Mouse (Mus musculus) ES-Bruce4 (cell line): ENCODE results near the gene Gm16253. TPM values are rescaled to one million over a fixed set of nuclear protein-coding genes. Genes with fewer than 3 reads are reported as not detected.
"Not testable (repeated sequence)": the region's sequence is repeated elsewhere in the genome, so short reads cannot be mapped to it uniquely, and the experiment has no call there.

Experiments
- H3K27ac ChIP-seq: 2 replicates; pipeline ENCODE4 v1.5.1; 2012; ENCODE audit warnings: low read length, inconsistent platforms; ENCODE audit not compliant: insufficient read depth
- H3K27me3 ChIP-seq: 2 replicates; pipeline ENCODE4 v1.6.1; 2012; ENCODE audit warnings: mild to moderate bottlenecking, low read length, inconsistent platforms; ENCODE audit not compliant: control insufficient read depth, poor library complexity, insufficient read depth, severe bottlenecking
- H3K36me3 ChIP-seq: 2 replicates; pipeline ENCODE4 v1.6.1; 2012; ENCODE audit warnings: inconsistent platforms, mild to moderate bottlenecking, low read length, moderate library complexity; ENCODE audit not compliant: control insufficient read depth, poor library complexity, insufficient read depth, severe bottlenecking
- H3K4me1 ChIP-seq: one replicate; pipeline ENCODE4 v1.8.1; 2011; ENCODE audit warnings: low read length; ENCODE audit not compliant: control insufficient read depth, insufficient read depth
- H3K4me3 ChIP-seq: 2 replicates; pipeline ENCODE4 v1.5.1; 2011; ENCODE audit warnings: low read depth, mild to moderate bottlenecking, low read length
- H3K9ac ChIP-seq: 2 replicates; pipeline ENCODE4 v1.6.1; 2012; ENCODE audit warnings: low read depth, mild to moderate bottlenecking, inconsistent platforms; ENCODE audit not compliant: poor library complexity, severe bottlenecking
- H3K9me3 ChIP-seq: replicated peaks from 2 replicates; pipeline ENCODE4 v1.6.1; 2012; ENCODE audit warnings: mild to moderate bottlenecking, low read length, inconsistent platforms; ENCODE audit not compliant: control insufficient read depth, poor library complexity, insufficient read depth, severe bottlenecking
- CTCF ChIP-seq: IDR thresholded peaks from one replicate; pipeline ENCODE4 v1.8.1; 2011; ENCODE audit warnings: low read depth, low read length
- EP300 ChIP-seq: IDR thresholded peaks from 2 replicates; pipeline ENCODE4 v1.6.1; 2011; ENCODE audit warnings: low read depth, low read length; ENCODE audit not compliant: insufficient read depth
- POLR2A ChIP-seq: IDR thresholded peaks from one replicate; pipeline ENCODE4 v1.8.1; 2011; ENCODE audit warnings: low read length; ENCODE audit not compliant: insufficient read depth
- polyA plus RNA-seq: library from polyadenylated mRNA; stranded (reverse); fragments of >200 nt; gene quantifications from 2 replicates; pipeline ENCODE4 v1.2.4, GENCODE M21; 2011; ENCODE audit warnings: low read depth; ENCODE audit not compliant: missing spikeins, insufficient read depth, insufficient read length

Gm16253 gene
- polyA plus RNA-seq, 1 experiment = 1.1 TPM

- Histone ChIP-seq H3K4me3 (peak overlapping the region; percentile 59), H3K27ac (no peak overlapping the region), H3K9me3 (no peaks in the 10 kb centered on the region), H3K36me3 (no peaks in the 10 kb centered on the region), H3K9ac (0 out of 2 replicates have a peak overlapping the region, but pooled peaks have one; percentile 17), H3K4me1 (no peaks in the 10 kb centered on the region), H3K27me3 (no peaks in the 10 kb centered on the region)
- TF ChIP-seq CTCF = no peak
- TF ChIP-seq EP300 = no peak
- TF ChIP-seq POLR2A = no peak
Observed at GRCm38 (mm10) chr3:96601251-96601787, 24.5 kb downstream of the Gm16253 start.

- Histone ChIP-seq H3K9ac (no peak overlapping the region), H3K9me3 (no peaks in the 10 kb centered on the region), H3K4me3 (no peak overlapping the region), H3K4me1 (no peaks in the 10 kb centered on the region), H3K36me3 (no peaks in the 10 kb centered on the region), H3K27ac (no peak overlapping the region), H3K27me3 (no peaks in the 10 kb centered on the region)
- TF ChIP-seq EP300 (no peak), CTCF (no peak), POLR2A (no peak)
Observed at GRCm38 (mm10) chr3:96601941-96602703, 25.3 kb downstream of the Gm16253 start.

DNA sequence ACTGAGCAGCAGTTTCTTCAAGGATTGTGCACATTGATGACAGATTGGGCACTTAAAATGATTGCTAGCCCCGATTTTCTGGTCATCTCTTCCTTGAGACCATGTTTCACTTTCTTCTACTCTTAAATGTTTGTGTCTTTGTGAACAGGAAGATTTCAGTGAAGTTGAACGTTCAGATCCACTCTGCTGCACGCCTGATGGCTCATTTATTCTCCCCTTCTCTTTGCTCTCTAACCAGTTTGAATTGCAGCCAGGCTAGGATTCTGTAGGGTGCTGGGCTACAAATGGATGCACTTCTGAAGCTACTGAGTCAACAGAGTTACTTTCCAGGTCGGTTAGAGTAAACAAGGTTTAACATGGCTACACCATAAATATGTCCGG, 25.9 kb downstream of the Gm16253 start:
- Histone ChIP-seq H3K9ac (no peak overlapping the region), H3K4me1 (no peaks in the 10 kb centered on the region), H3K27me3 (no peaks in the 10 kb centered on the region), H3K27ac (no peak overlapping the region), H3K9me3 (no peaks in the 10 kb centered on the region), H3K36me3 (no peaks in the 10 kb centered on the region), H3K4me3 (no peak overlapping the region)
- no peak for TF ChIP-seq POLR2A

DNA sequence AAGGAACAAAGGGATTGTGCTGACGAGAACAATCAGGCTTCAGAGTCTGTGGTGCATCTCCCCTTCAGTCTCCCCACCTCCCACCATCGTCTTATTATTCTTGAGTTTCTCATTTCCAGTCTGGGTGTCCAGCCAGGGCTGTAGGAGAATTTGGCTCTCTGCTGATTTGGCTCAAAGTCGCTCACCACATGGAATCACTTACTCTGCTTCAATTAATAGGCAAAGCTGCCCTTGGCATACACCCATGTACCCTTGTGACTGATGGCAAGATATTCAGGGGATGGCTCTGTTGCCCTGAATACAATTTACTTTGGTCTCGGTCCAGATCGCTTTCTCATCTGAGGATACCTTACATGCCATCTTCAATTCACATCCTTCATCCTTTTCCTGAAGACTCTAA, 26.5 kb downstream of the Gm16253 start:
- TF ChIP-seq CTCF (no peak), POLR2A (no peak), EP300 (no peak)
- no peaks in the 10 kb centered on the region for H3K4me1 ChIP-seq
- no peaks in the 10 kb centered on the region for H3K27me3 ChIP-seq
- no peak overlapping the region for H3K9ac ChIP-seq
- no peaks in the 10 kb centered on the region for H3K9me3 ChIP-seq
- no peaks in the 10 kb centered on the region for H3K36me3 ChIP-seq
- H3K27ac ChIP-seq = no peak overlapping the region
- no peak overlapping the region for H3K4me3 ChIP-seq

DNA sequence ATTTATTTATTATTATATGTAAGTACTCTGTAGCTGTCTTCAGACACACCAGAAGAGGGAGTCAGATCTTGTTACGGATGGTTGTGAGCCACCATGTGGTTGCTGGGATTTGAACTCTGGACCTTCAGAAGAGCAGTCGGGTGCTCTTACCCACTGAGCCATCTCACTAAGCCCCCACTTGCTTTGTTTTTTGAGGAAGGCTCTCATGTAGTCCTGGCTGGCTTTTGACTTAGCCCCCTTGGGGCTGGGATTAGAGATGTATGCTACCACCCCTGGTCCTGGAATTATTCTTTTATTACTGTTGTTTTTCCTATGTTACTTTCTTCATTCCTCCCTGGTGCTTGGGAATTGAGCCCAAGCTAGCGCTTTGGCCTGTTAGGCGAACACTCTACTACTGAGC, 29.2 kb downstream of the Gm16253 start:
- not testable (repeated sequence) for H3K27me3 ChIP-seq, H3K36me3 ChIP-seq, H3K4me3 ChIP-seq, H3K9me3 ChIP-seq, H3K4me1 ChIP-seq, H3K9ac ChIP-seq, H3K27ac ChIP-seq

DNA sequence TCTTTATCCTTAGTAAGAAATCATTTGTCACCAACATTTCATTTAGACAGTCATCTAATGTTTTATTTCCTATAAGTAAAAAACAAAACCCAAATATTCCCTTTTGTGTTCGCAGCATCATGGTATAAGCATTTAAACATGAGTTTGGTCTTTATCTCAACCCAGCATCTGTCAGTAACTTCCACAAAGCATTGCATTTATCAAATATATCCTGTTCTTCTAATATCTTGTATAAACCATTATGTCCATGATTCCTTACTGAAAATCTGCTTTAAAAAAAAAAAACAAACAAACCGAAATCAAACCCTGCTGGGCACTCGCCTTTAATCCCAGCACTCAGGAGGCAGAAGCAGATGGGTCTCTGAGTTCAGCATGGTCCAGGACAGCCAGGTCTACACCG, 29.8 kb downstream of the Gm16253 start:
- no peaks in the 10 kb centered on the region for H3K27me3 ChIP-seq

More for the DNA sequence above, 29.8 kb downstream of the Gm16253 start:
- Histone ChIP-seq H3K4me3 (no peak overlapping the region), H3K4me1 (no peaks in the 10 kb centered on the region), H3K36me3 (no peaks in the 10 kb centered on the region), H3K27ac (no peak overlapping the region), H3K9ac (no peak overlapping the region), H3K9me3 (no peaks in the 10 kb centered on the region)
- no peak for TF ChIP-seq POLR2A
- no peak for TF ChIP-seq EP300
- no peak for TF ChIP-seq CTCF
